Mouse (Mus musculus) liver, adult 2 months (tissue): ENCODE results near the gene Pigp.

Experiments used
- CTCF ChIP-seq: fragments of 200-500 bp; IDR thresholded peaks from 2 replicates; pipeline ENCODE4 v1.5.1; 2011; ENCODE audit warnings: low read depth, low read length, control low read depth
- POLR2A ChIP-seq: fragments of 200-500 bp; IDR thresholded peaks from 2 replicates; pipeline ENCODE4 v1.6.1; 2011; ENCODE audit warnings: low read length, control low read depth; ENCODE audit not compliant: insufficient read depth; ENCODE audit errors: extremely low read depth

GRCm38 (mm10) chr16:94383277-94383676 lies 11.6 kb upstream of the Pigp start:
- TF ChIP-seq CTCF (no peak), POLR2A (no peak)
